In genomic region chr17:86001667-86002066, GRCm38 (mm10) we compare ENCODE assay signal across 20 mouse cellular contexts.
DNase-seq lines count a peak whose midpoint lies in the region; ATAC-seq and TF ChIP-seq lines count a peak whose summit lies in the region.
"Had no signal": no experiment of that assay in that cellular context is flagged by ENCODE, and none has a peak within 500 bp of the region (broad histone marks: within the 10 kb centered on the region; RNA-seq: fewer than 3 reads in every experiment).

No protein-coding gene starts in this region.

- 69% methylated on average over 5 of the region's 5 CpGs for WGBS in liver, embryonic 11.5 days
- 30% methylated on average over 5 of the region's 5 CpGs for WGBS in liver, embryonic 15.5 days (ENCODE audit: insufficient replicate concordance)

- peak; percentile 51 to 78 for TF ChIP-seq EP300 in MEL (IDR thresholded peaks at IDR 0.05; ENCODE audit: low read depth in 1 of 2, low read length in 2 of 2)

- no peak for TF ChIP-seq CTCF in MEL (IDR thresholded peaks at IDR 0.05 in 2 of 3, conservative IDR thresholded peaks at IDR 0.05 in 1 of 3; ENCODE audit: control insufficient read depth in 1 of 3, insufficient read depth in 1 of 3, low read depth in 2 of 3, low read length in 3 of 3, poor library complexity in 1 of 3, severe bottlenecking in 1 of 3)
- TF ChIP-seq CTCF in left cerebral cortex, adult 2 months (IDR thresholded peaks at IDR 0.05), result no peak

- TF ChIP-seq RAD21 in MEL (IDR thresholded peaks at IDR 0.05; ENCODE audit: low read depth, low read length), result no peak

- no peaks in the 10 kb centered on the region for H3K27me3 ChIP-seq in MEL (ENCODE audit: control insufficient read depth in 1 of 2, insufficient read depth in 2 of 2, low read length in 2 of 2)
- no peaks in the 10 kb centered on the region for H3K27me3 ChIP-seq in liver, embryonic 11.5 days (replicated peaks; ENCODE audit: control insufficient read depth, insufficient read depth, low read length)
- no peaks in the 10 kb centered on the region for H3K27me3 ChIP-seq in liver, embryonic 15.5 days
- H3K27me3 ChIP-seq: embryonic facial prominence, embryonic 13.5 days; forebrain, embryonic 12.5 days; heart, embryonic 15.5 days; Patski had no signal

- TF ChIP-seq POLR2A in MEL (IDR thresholded peaks at IDR 0.05; ENCODE audit: control insufficient read depth in 1 of 2, insufficient read depth in 1 of 2, low read depth in 1 of 2, low read length in 2 of 2, poor library complexity in 1 of 2), result no peak

- no peak overlapping the region for H3K9ac ChIP-seq in MEL (ENCODE audit: control insufficient read depth, low read depth, low read length, poor library complexity, severe bottlenecking)
- H3K9ac ChIP-seq in liver, embryonic 11.5 days (ENCODE audit: low read depth, low read length), result no peak overlapping the region
- no peak overlapping the region for H3K9ac ChIP-seq in liver, embryonic 15.5 days
- H3K9ac ChIP-seq: embryonic facial prominence, embryonic 13.5 days; forebrain, embryonic 12.5 days; heart, embryonic 15.5 days; hindbrain, embryonic 14.5 days had no signal

- H3K79me2 ChIP-seq in MEL (ENCODE audit: control insufficient read depth, insufficient read depth, low read length, poor library complexity), result no peaks in the 10 kb centered on the region

- no peak overlapping the region for H3K4me3 ChIP-seq in MEL (ENCODE audit: control insufficient read depth in 1 of 2, insufficient read depth in 1 of 2, low read depth in 2 of 2, low read length in 2 of 2)
- no peak overlapping the region for H3K4me3 ChIP-seq in liver, embryonic 11.5 days (ENCODE audit: low read depth, low read length)
- no peak overlapping the region for H3K4me3 ChIP-seq in liver, embryonic 15.5 days (replicated peaks)
- H3K4me3 ChIP-seq in left cerebral cortex, adult 2 months, result no peak overlapping the region
- H3K4me3 ChIP-seq: embryonic facial prominence, embryonic 13.5 days; forebrain, embryonic 12.5 days; heart, adult 2 months; heart, embryonic 15.5 days; hindbrain, embryonic 10.5 days had no signal

- peak; percentile 65 for DNase-seq in MEL (ENCODE audit: low read depth, low spot score)
- no peak for DNase-seq in liver, embryonic 11.5 days (ENCODE audit: low spot score)
- no peak for DNase-seq in frontal cortex, postnatal 36 days (ENCODE audit: low spot score in 2 of 2)
- no peak for DNase-seq in embryo, embryonic 11 days
- DNase-seq in left cerebral cortex, adult 2 months (ENCODE audit: extremely low spot score in 1 of 2, low spot score in 2 of 2), result no peak
- DNase-seq: adrenal gland, postnatal 25 days; cerebellum, adult 2 months; cerebellum, postnatal 10 days; gastrocnemius, postnatal 10 days; heart, adult 2 months had no signal

- no peaks in the 10 kb centered on the region for H3K9me3 ChIP-seq in MEL (replicated peaks; ENCODE audit: insufficient read depth, low read length)
- H3K9me3 ChIP-seq in liver, embryonic 11.5 days (ENCODE audit: control insufficient read depth, low read length), result no peaks in the 10 kb centered on the region
- H3K9me3 ChIP-seq in liver, embryonic 15.5 days (replicated peaks), result no peaks in the 10 kb centered on the region
- H3K9me3 ChIP-seq: embryonic facial prominence, embryonic 13.5 days; forebrain, embryonic 12.5 days had no signal

- peak; percentile 90 for ATAC-seq in liver, embryonic 11.5 days (replicated peaks; ENCODE audit: low FRiP score)
- ATAC-seq in liver, embryonic 15.5 days (ENCODE audit: insufficient read depth), result peak; percentile 81
- peak; percentile 97 for ATAC-seq in megakaryocyte-erythroid progenitor cell, adult 5-6 weeks (replicated peaks; ENCODE audit: low FRiP score, low TSS enrichment, poor library complexity, severe bottlenecking)
- ATAC-seq: activated CD4-positive, CD25-positive, alpha-beta regulatory T cell, adult 4 months; Patski had no signal

- H3K4me1 ChIP-seq in MEL (ENCODE audit: control insufficient read depth in 1 of 2, insufficient read depth in 2 of 2, low read length in 2 of 2), result no peaks in the 10 kb centered on the region; a peak in 2 of 4 replicates
- H3K4me1 ChIP-seq in liver, embryonic 11.5 days (replicated peaks; ENCODE audit: control insufficient read depth, insufficient read depth, low read length), result no peaks in the 10 kb centered on the region
- H3K4me1 ChIP-seq in liver, embryonic 15.5 days (replicated peaks), result no peaks in the 10 kb centered on the region
- H3K4me1 ChIP-seq: embryonic facial prominence, embryonic 13.5 days; forebrain, embryonic 12.5 days; heart, embryonic 15.5 days; hindbrain, embryonic 10.5 days had no signal

- H3K4me2 ChIP-seq in liver, embryonic 11.5 days, result no peak overlapping the region; the same call in 1 of the 2 replicates
- no peak overlapping the region for H3K4me2 ChIP-seq in liver, embryonic 15.5 days
- H3K4me2 ChIP-seq: embryonic facial prominence, embryonic 13.5 days; forebrain, embryonic 12.5 days; heart, embryonic 11.5 days; heart, embryonic 15.5 days; hindbrain, embryonic 14.5 days had no signal

- intact Hi-C loops in left cerebral cortex, adult 2 months (cut with DNase I), result no loop called here

- peak overlapping the region; percentile 58 for H3K27ac ChIP-seq in MEL (ENCODE audit: control insufficient read depth, low read depth, low read length)
- no peak overlapping the region for H3K27ac ChIP-seq in liver, embryonic 11.5 days (ENCODE audit: low read depth, low read length)
- H3K27ac ChIP-seq in liver, embryonic 15.5 days (replicated peaks), result no peak overlapping the region; the same call in 1 of the 2 replicates
- no peak overlapping the region for H3K27ac ChIP-seq in left cerebral cortex, adult 2 months
- H3K27ac ChIP-seq: embryonic facial prominence, embryonic 13.5 days; forebrain, embryonic 12.5 days; heart, adult 2 months; heart, embryonic 15.5 days; hindbrain, embryonic 10.5 days; hindbrain, embryonic 14.5 days had no signal

- H3K36me3 ChIP-seq in MEL (ENCODE audit: control insufficient read depth in 1 of 2, insufficient read depth in 2 of 2, low read length in 2 of 2), result peaks cover 2 to 14% of the 10 kb centered on the region in 2 experiments; a peak in 3 of 4 replicates
- peaks cover 9% of the 10 kb centered on the region; the same call in 1 of the 2 replicates for H3K36me3 ChIP-seq in liver, embryonic 11.5 days (ENCODE audit: control insufficient read depth, insufficient read depth, low read length)
- peaks cover 17% of the 10 kb centered on the region for H3K36me3 ChIP-seq in liver, embryonic 15.5 days (replicated peaks)

TF ChIP-seq in MEL, 35 proteins besides CTCF, POLR2A, EP300 and RAD21:
- TF ChIP-seq MAZ (IDR thresholded peaks at IDR 0.05; ENCODE audit: low read depth, low read length) (no peak), BHLHE40 (IDR thresholded peaks at IDR 0.05; ENCODE audit: borderline replicate concordance, low read depth, low read length) (no peak), TAL1 (IDR thresholded peaks at IDR 0.05; ENCODE audit: low read length) (peak; percentile 39), SIN3A (IDR thresholded peaks at IDR 0.05; ENCODE audit: low read length) (0 out of 2 replicates have a peak, but pooled peaks have one; percentile 39), JUND (IDR thresholded peaks at IDR 0.05; ENCODE audit: low read depth, low read length) (no peak), MAX (IDR thresholded peaks at IDR 0.05; ENCODE audit: low read length) (no peak), TCF12 (IDR thresholded peaks at IDR 0.05; ENCODE audit: low read depth, low read length) (peak; percentile 77), ELF1 (IDR thresholded peaks at IDR 0.05; ENCODE audit: low read depth, low read length) (no peak), RCOR1 (IDR thresholded peaks at IDR 0.05; ENCODE audit: low read depth, low read length) (peak; percentile 47; the same call in 1 of the 2 replicates), MYC (IDR thresholded peaks at IDR 0.05; ENCODE audit: low read depth, low read length) (no peak), ETS1 (IDR thresholded peaks at IDR 0.05; ENCODE audit: low read depth, low read length) (peak; percentile 54; the same call in 1 of the 2 replicates), NRF1 (IDR thresholded peaks at IDR 0.05; ENCODE audit: insufficient read depth, low read depth, low read length, poor library complexity, severe bottlenecking) (no peak), GATA1 (IDR thresholded peaks at IDR 0.05; ENCODE audit: low read depth, low read length) (peak; percentile 68), HCFC1 (IDR thresholded peaks at IDR 0.05; ENCODE audit: low read depth, low read length) (no peak), CHD1 (IDR thresholded peaks at IDR 0.05; ENCODE audit: low read depth, low read length) (no peak), ZNF384 (IDR thresholded peaks at IDR 0.05; ENCODE audit: low read depth, low read length) (peak; percentile 49), SMC3 (IDR thresholded peaks at IDR 0.05; ENCODE audit: low read depth, low read length) (no peak), USF1 (IDR thresholded peaks at IDR 0.05; ENCODE audit: low read depth, low read length) (no peak)
TF ChIP-seq in MEL: peak in this region for 7.
